Mouse (Mus musculus) gastrocnemius, postnatal 36 days (tissue): ENCODE data around the gene Iqcn. TPM values are rescaled to one million over a fixed set of nuclear protein-coding genes. Genes with fewer than 3 reads are reported as not detected.

ENCODE experiments used
- DNase-seq, 2 experiments: peaks; one replicate each; pipeline ENCODE4 v3.0.0; 2022
- intact Hi-C: fragments of 180-260 bp; cut with DNase I; formaldehyde crosslinking; loops from one replicate; pipeline ENCODE4 v1.15.1; 2025
- total RNA-seq, 2 experiments: library from RNA; stranded (reverse); gene quantifications; 2 replicates each; pipeline ENCODE4 v1.2.3; 2021

Iqcn gene
- total RNA-seq, 2 experiments from 2014 or later: 0.05 TPM; not detected in 1

GRCm38 (mm10) chr8:70764676-70765075 lies 61.4 kb downstream of the Iqcn start:
- intact Hi-C loops: no loop called here
- DNase-seq: no peak

- DNase-seq: no peak
- intact Hi-C loops: no loop called here
Observed at GRCm38 (mm10) chr8:70765329-70765728, 62.1 kb downstream of the Iqcn start.

- no peak for DNase-seq
- intact Hi-C loops: no loop called here
Observed at GRCm38 (mm10) chr8:70765838-70766570, 62.7 kb downstream of the Iqcn start.

- intact Hi-C loops: no loop called here
- peak; percentile 72 to 73 for DNase-seq
Observed at GRCm38 (mm10) chr8:70766571-70767440, 63.5 kb downstream of the Iqcn start.

Other genes starting within 250 kb of the Iqcn start
- 1 to 10 TPM; 6.8 to 7.5 TPM for gene Klhl26, start 226.5 kb upstream of the Iqcn start, total RNA-seq
- not detected for gene Tmem59l, start 216.1 kb upstream of the Iqcn start, total RNA-seq
- gene Crlf1, start 210.3 kb upstream of the Iqcn start, total RNA-seq: 1 to 10 TPM; 3.4 to 3.8 TPM
- 100 to 1,000 TPM; 126 to 128 TPM for gene Rex1bd, start 196.7 kb upstream of the Iqcn start, total RNA-seq
- gene Uba52, start 192.7 kb upstream of the Iqcn start, total RNA-seq: 100 to 1,000 TPM; 787 to 802 TPM
- 100 to 1,000 TPM in 1 of 2 experiments, 10 to 100 TPM in 1; 99.3 to 107 TPM for gene Fkbp8, start 175.7 kb upstream of the Iqcn start, total RNA-seq
- gene Kxd1, start 175.5 kb upstream of the Iqcn start, total RNA-seq: 10 to 100 TPM; 67.7 to 74.7 TPM
- gene Ell, start 164.0 kb upstream of the Iqcn start, total RNA-seq: 10 to 100 TPM in 1 of 2 experiments, 1 to 10 TPM in 1; 9.6 to 10.5 TPM
- 1 to 10 TPM; 4.1 to 5.1 TPM for gene Isyna1, start 109.1 kb upstream of the Iqcn start, total RNA-seq
- 10 to 100 TPM; 12.5 to 15.9 TPM for gene Ssbp4, start 94.6 kb upstream of the Iqcn start, total RNA-seq
- under 1 TPM; 0.38 to 0.64 TPM for gene Lrrc25, start 87.3 kb upstream of the Iqcn start, total RNA-seq
- gene Gdf15, start 71.0 kb upstream of the Iqcn start, total RNA-seq: under 1 TPM in 1 of 2 experiments, not detected in 1; 0.18 TPM
- gene Pgpep1, start 43.1 kb upstream of the Iqcn start, total RNA-seq: 10 to 100 TPM; 11.1 to 15.9 TPM
- gene Lsm4, start 30.2 kb upstream of the Iqcn start, total RNA-seq: 10 to 100 TPM; 54.9 to 63.3 TPM
- 10 to 100 TPM; 60.6 to 77.9 TPM for gene Jund, start 4.5 kb upstream of the Iqcn start, total RNA-seq
- gene Gm3336, start 15.1 kb downstream of the Iqcn start, total RNA-seq: not detected
- 1 to 10 TPM; 1.9 to 2.1 TPM for gene Pde4c, start 20.3 kb downstream of the Iqcn start, total RNA-seq
- 10 to 100 TPM; 36.8 to 37.3 TPM for gene Rab3a, start 51.2 kb downstream of the Iqcn start, total RNA-seq
- 10 to 100 TPM; 20.7 to 21.4 TPM for gene Mpv17l2, start 57.5 kb downstream of the Iqcn start, total RNA-seq
- gene Pik3r2, start 73.3 kb downstream of the Iqcn start, total RNA-seq: 10 to 100 TPM; 14.3 to 16.1 TPM
- 1 to 10 TPM; 2.9 to 4.1 TPM for gene Mast3, start 101.6 kb downstream of the Iqcn start, total RNA-seq
- under 1 TPM in 1 of 2 experiments, not detected in 1; 0.15 TPM for gene Il12rb1, start 105.0 kb downstream of the Iqcn start, total RNA-seq
- 10 to 100 TPM; 47.9 to 92.8 TPM for gene Arrdc2, start 136.3 kb downstream of the Iqcn start, total RNA-seq
- gene Kcnn1, start 159.8 kb downstream of the Iqcn start, total RNA-seq: 10 to 100 TPM; 12.8 to 18.3 TPM
- 10 to 100 TPM; 56.2 to 64.3 TPM for gene Ccdc124, start 170.5 kb downstream of the Iqcn start, total RNA-seq
- under 1 TPM in 1 of 2 experiments, not detected in 1; 0.10 TPM for gene Slc5a5, start 189.3 kb downstream of the Iqcn start, total RNA-seq
- 100 to 1,000 TPM; 802 to 969 TPM for gene Rpl18a, start 194.0 kb downstream of the Iqcn start, total RNA-seq
- gene Map1s, start 202.5 kb downstream of the Iqcn start, total RNA-seq: 10 to 100 TPM in 1 of 2 experiments, 1 to 10 TPM in 1; 9.6 to 15.6 TPM